Mouse (Mus musculus) ES-Bruce4 (cell line): ENCODE data around the gene Nck2.

Experiments used
- CTCF ChIP-seq: IDR thresholded peaks from one replicate; pipeline ENCODE4 v1.8.1; 2011; ENCODE audit warnings: low read depth, low read length
- POLR2A ChIP-seq: IDR thresholded peaks from one replicate; pipeline ENCODE4 v1.8.1; 2011; ENCODE audit warnings: low read length; ENCODE audit not compliant: insufficient read depth

GRCm38 (mm10) chr1:43496993-43497392 lies 52.6 kb downstream of the Nck2 start:
- no peak for TF ChIP-seq POLR2A
- TF ChIP-seq CTCF = no peak
